Mouse (Mus musculus) cerebellum, postnatal 25 days (tissue): Measurements from ENCODE around the gene Gnl2.
A peak's percentile ranks its signal among the peaks of the same experiment; 100 is the strongest.

Experiments
- DNase-seq, 2 experiments: peaks; one replicate each; pipeline ENCODE4 v3.0.0; 2021; ENCODE audit warnings: mixed read lengths in 2 of 2

The Gnl2 gene

GRCm38 (mm10) chr4:125093031-125093430 is 76.6 kb downstream of the Gnl2 start:
- DNase-seq = no peak

GRCm38 (mm10) chr4:125096066-125096465 is 79.7 kb downstream of the Gnl2 start:
- no peak for DNase-seq

DNA sequence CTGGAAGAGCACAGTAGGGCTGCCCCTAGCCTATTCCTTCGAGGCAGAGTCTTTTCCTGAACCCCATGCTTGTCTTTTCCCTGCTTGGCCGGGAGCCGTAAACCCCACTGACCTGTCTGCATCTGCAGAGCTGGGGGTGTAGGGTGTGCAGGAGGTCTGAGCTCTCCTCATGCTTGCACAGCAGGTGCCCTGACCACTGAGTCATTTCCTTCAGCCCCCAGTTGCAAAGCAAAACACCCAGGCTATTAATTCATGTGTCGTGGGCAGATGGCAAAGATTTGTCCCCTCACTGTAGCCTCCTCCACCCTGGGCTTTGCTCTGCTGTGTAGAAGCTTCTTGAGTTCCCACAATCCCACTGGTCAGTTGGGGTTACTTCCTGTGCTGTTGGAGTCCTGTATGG is 81.0 kb downstream of the Gnl2 start:
- DNase-seq = no peak

DNA sequence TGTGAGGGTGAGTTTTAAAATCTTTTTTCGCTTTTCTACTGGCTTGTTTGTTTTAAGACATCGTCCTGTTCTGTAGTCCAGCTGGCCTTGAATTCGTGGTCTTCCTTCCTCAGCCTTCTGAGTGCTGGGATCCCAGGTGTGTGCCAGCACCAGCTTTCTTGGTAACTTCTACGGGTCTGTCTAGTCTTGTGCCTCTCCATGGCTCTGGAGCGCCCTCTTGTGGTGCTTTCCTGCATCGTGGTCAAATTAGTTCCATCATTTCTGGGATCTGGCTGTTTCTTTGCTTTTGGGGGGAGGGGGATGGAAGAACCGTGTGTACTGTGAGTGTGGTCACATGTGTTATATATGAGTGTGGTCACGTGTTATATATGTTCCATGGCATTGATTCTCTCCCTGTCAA is 83.1 kb downstream of the Gnl2 start:
- DNase-seq = peak; percentile 85 to 91

- DNase-seq = no peak
These were observed 84.9 kb downstream of the Gnl2 start for GRCm38 (mm10) chr4:125101334-125101733.
